Mouse (Mus musculus) embryonic facial prominence, embryonic 12.5 days (tissue): Measurements from ENCODE around the gene St6galnac3. TPM values are rescaled to one million over a fixed set of nuclear protein-coding genes. Genes with fewer than 3 reads are reported as not detected.

Experiments used
- ATAC-seq: fragments of 200-750 bp; cut with Nextera tagmentation; 2 replicates; pipeline ENCODE4 v1.8.0; 2017; ENCODE audit not compliant: insufficient number of reproducible peaks, insufficient read depth, low FRiP score, low TSS enrichment
- H3K27ac ChIP-seq: fragments of 300-500 bp; sonication (generic); 2 replicates; pipeline ENCODE4 v1.5.1; 2016; ENCODE audit warnings: mild to moderate bottlenecking
- H3K27me3 ChIP-seq: fragments of 300-500 bp; sonication (generic); 2 replicates; pipeline ENCODE4 v1.6.1; 2016; ENCODE audit warnings: mild to moderate bottlenecking, moderate library complexity
- H3K36me3 ChIP-seq: fragments of 300-500 bp; sonication (generic); 2 replicates; pipeline ENCODE4 v1.6.1; 2016; ENCODE audit warnings: mild to moderate bottlenecking
- H3K4me1 ChIP-seq: fragments of 300-500 bp; sonication (generic); 2 replicates; pipeline ENCODE4 v1.6.1; 2016
- H3K4me2 ChIP-seq: fragments of 300-500 bp; sonication (generic); replicated peaks from 2 replicates; pipeline ENCODE4 v1.6.1; 2016; ENCODE audit warnings: mild to moderate bottlenecking, moderate library complexity
- H3K4me3 ChIP-seq: fragments of 300-500 bp; sonication (generic); 2 replicates; pipeline ENCODE4 v1.5.1; 2016; ENCODE audit warnings: mild to moderate bottlenecking
- H3K9ac ChIP-seq: fragments of 300-500 bp; sonication (generic); 2 replicates; pipeline ENCODE4 v1.6.1; 2016; ENCODE audit warnings: mild to moderate bottlenecking, moderate library complexity
- H3K9me3 ChIP-seq: fragments of 300-500 bp; sonication (generic); 2 replicates; pipeline ENCODE4 v1.6.1; 2016; ENCODE audit warnings: mild to moderate bottlenecking, moderate library complexity
- WGBS: fragments of 180-500 bp; shearing (Covaris S2); methylation state at CpG from one replicate; pipeline ENCODE4 v1.1.7; 2016; 5-methylcytosine and 5-hydroxymethylcytosine counted together
- polyA plus RNA-seq: library from polyadenylated mRNA; unstranded; fragments of >200 nt; fragmentation: Nextera tagmentation; extraction: Ambion mirVana; gene quantifications from 2 replicates; pipeline ENCODE4 v1.2.1, GENCODE M21; 2016

St6galnac3 gene
- polyA plus RNA-seq, 1 experiment from 2014 or later: 70.2 TPM

GRCm38 (mm10) chr3:153749359-153749758 is 24.4 kb upstream of the St6galnac3 start:
- Histone ChIP-seq H3K4me1 (no peaks in the 10 kb centered on the region), H3K27me3 (no peaks in the 10 kb centered on the region), H3K9ac (no peak overlapping the region), H3K9me3 (no peaks in the 10 kb centered on the region), H3K27ac (no peak overlapping the region), H3K4me2 (no peak overlapping the region), H3K4me3 (no peak overlapping the region), H3K36me3 (no peaks in the 10 kb centered on the region)
- WGBS: 79% methylated on average over 6 of the region's 6 CpGs
- ATAC-seq: no peak

DNA sequence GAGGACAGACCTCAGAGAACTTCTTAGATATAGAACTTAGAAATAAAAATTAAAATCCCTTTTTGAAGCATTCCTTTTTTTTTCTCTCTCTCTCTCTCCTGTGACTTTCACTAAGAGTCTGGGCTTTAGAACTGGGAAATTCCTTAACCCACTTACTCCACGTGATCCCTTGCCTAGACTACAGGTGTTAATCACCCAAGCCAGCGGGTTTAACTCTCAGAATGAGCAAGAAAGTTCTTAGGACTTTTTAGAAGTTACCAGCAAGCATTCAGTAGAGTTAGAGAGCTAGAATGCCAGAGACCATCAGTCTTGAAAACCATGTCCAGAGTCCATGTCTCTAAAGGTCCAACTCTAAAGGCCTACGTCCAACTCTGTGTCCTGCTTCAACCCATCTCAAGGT is 23.3 kb upstream of the St6galnac3 start:
- no peak overlapping the region for H3K4me2 ChIP-seq
- ATAC-seq: no peak
- no peak overlapping the region for H3K9ac ChIP-seq
- no peak overlapping the region for H3K27ac ChIP-seq
- H3K4me3 ChIP-seq: no peak overlapping the region
- no peaks in the 10 kb centered on the region for H3K9me3 ChIP-seq
- no peaks in the 10 kb centered on the region for H3K4me1 ChIP-seq
- 91% methylated on average over 3 of the region's 3 CpGs for WGBS
- H3K36me3 ChIP-seq: no peaks in the 10 kb centered on the region
- no peaks in the 10 kb centered on the region for H3K27me3 ChIP-seq

- no peaks in the 10 kb centered on the region for H3K9me3 ChIP-seq
- H3K9ac ChIP-seq: no peak overlapping the region
- H3K4me1 ChIP-seq: no peaks in the 10 kb centered on the region; the same call in 1 of the 2 replicates
- no peak for ATAC-seq
- no peak overlapping the region for H3K4me3 ChIP-seq
- no peak overlapping the region for H3K4me2 ChIP-seq
- H3K27ac ChIP-seq: no peak overlapping the region
- 68% methylated on average over 3 of the region's 3 CpGs for WGBS
- no peaks in the 10 kb centered on the region for H3K36me3 ChIP-seq
- H3K27me3 ChIP-seq: no peaks in the 10 kb centered on the region
These were observed 20.1 kb upstream of the St6galnac3 start for GRCm38 (mm10) chr3:153745099-153745498.

DNA sequence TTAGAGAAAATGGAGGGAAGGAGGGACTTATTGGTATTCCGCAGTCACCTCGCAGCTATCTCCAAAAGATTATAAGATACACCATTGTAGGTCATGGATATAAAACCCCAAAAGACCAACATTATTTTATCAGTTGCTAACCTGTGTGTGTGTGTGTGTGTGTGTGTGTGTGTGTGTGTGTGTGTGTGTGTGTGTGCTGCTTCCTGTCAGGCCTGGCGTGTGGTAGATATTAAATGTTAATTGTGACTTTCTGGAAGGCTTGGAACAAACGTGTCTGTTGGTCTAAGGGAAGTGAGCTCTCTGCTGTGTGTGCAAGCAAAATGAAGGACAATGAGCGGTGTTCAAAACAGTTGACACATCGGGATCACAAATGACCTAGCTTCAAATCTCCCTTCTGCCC is 19.5 kb upstream of the St6galnac3 start:
- ATAC-seq: no peak
- WGBS: 84% methylated on average over 6 of the region's 6 CpGs
- Histone ChIP-seq H3K36me3 (no peaks in the 10 kb centered on the region), H3K4me1 (no peaks in the 10 kb centered on the region; the same call in 1 of the 2 replicates), H3K9me3 (no peaks in the 10 kb centered on the region), H3K4me2 (no peak overlapping the region), H3K9ac (no peak overlapping the region), H3K27ac (no peak overlapping the region), H3K27me3 (no peaks in the 10 kb centered on the region), H3K4me3 (no peak overlapping the region)

GRCm38 (mm10) chr3:153741800-153742199 is 16.8 kb upstream of the St6galnac3 start:
- Histone ChIP-seq H3K9ac (no peak overlapping the region), H3K4me3 (no peak overlapping the region), H3K36me3 (no peaks in the 10 kb centered on the region), H3K4me2 (no peak overlapping the region), H3K27me3 (no peaks in the 10 kb centered on the region), H3K9me3 (no peaks in the 10 kb centered on the region), H3K4me1 (peaks cover 16% of the 10 kb centered on the region; the same call in 1 of the 2 replicates), H3K27ac (no peak overlapping the region)
- WGBS: 90% methylated on average over 7 of the region's 7 CpGs
- no peak for ATAC-seq

DNA sequence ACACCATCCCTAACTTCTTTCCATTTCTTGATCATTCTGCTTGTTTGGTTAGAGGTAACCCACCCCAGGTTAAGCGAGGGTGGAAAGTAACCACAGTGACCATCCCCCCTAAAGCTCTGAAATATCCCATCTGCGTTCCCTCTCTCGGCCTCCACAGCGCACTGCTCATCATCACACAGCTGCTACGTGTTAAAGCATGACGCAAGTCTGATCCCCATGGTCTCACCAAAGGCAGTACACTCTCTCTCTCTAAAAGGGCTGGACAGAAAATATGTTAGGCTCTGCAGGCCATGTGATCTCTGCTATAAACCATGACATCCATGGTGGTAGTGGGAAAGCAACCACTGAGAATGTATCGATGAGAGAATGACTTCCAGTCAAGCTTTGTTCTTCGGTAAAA is 14.4 kb upstream of the St6galnac3 start:
- Histone ChIP-seq H3K27ac (peak overlapping the region; percentile 59; the same call in 1 of the 2 replicates), H3K27me3 (no peaks in the 10 kb centered on the region), H3K4me3 (no peak overlapping the region), H3K36me3 (no peaks in the 10 kb centered on the region), H3K9ac (no peak overlapping the region), H3K9me3 (no peaks in the 10 kb centered on the region), H3K4me2 (no peak overlapping the region), H3K4me1 (peaks cover 24% of the 10 kb centered on the region)
- ATAC-seq: peak; percentile 83
- 41% methylated on average over 8 of the region's 8 CpGs for WGBS

DNA sequence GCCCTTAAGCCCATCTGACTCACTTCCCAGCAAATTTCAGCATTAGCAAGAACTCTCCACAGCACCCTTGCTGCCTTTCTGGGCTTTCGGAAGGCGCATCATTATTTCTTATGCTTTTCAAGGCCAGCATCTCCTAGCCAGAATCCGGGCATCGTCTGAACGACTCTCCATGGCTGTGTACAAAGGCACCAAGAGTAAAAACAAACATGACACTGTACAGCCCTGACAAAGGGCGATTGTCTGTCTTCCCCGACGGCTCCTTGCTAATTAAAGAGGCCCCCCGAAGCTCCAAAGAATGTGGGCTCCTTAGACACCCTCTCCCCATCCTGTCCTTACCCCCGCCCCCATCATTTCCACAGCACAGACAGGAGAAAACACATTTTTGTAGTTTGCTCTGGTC is 13.4 kb upstream of the St6galnac3 start:
- Histone ChIP-seq H3K27ac (peak overlapping the region; percentile 59), H3K4me1 (peaks cover 24% of the 10 kb centered on the region), H3K27me3 (no peaks in the 10 kb centered on the region), H3K4me3 (no peak overlapping the region), H3K9ac (no peak overlapping the region), H3K36me3 (no peaks in the 10 kb centered on the region), H3K4me2 (no peak overlapping the region), H3K9me3 (no peaks in the 10 kb centered on the region)
- 28% methylated on average over 10 of the region's 10 CpGs for WGBS
- no peak for ATAC-seq

GRCm38 (mm10) chr3:153736756-153737280 is 11.8 kb upstream of the St6galnac3 start:
- no peak for ATAC-seq
- WGBS: 76% methylated on average over 16 of the region's 16 CpGs
- H3K4me1 ChIP-seq: peaks cover 34% of the 10 kb centered on the region

GRCm38 (mm10) chr3:153735796-153736549 is 11.0 kb upstream of the St6galnac3 start:
- H3K4me2 ChIP-seq: no peak overlapping the region
- H3K4me3 ChIP-seq: no peak overlapping the region
- H3K27ac ChIP-seq: no peak overlapping the region
- WGBS: 73% methylated on average over 13 of the region's 13 CpGs
- H3K9me3 ChIP-seq: no peaks in the 10 kb centered on the region
- peaks cover 35% of the 10 kb centered on the region for H3K4me1 ChIP-seq
- no peak overlapping the region for H3K9ac ChIP-seq
- H3K27me3 ChIP-seq: no peaks in the 10 kb centered on the region
- ATAC-seq: no peak
- H3K36me3 ChIP-seq: no peaks in the 10 kb centered on the region

More at GRCm38 (mm10) chr3:153736756-153737280, 11.8 kb upstream of the St6galnac3 start:
- Histone ChIP-seq H3K4me2 (no peak overlapping the region), H3K27me3 (no peaks in the 10 kb centered on the region), H3K9me3 (no peaks in the 10 kb centered on the region), H3K27ac (no peak overlapping the region), H3K4me3 (no peak overlapping the region), H3K36me3 (no peaks in the 10 kb centered on the region), H3K9ac (no peak overlapping the region)

DNA sequence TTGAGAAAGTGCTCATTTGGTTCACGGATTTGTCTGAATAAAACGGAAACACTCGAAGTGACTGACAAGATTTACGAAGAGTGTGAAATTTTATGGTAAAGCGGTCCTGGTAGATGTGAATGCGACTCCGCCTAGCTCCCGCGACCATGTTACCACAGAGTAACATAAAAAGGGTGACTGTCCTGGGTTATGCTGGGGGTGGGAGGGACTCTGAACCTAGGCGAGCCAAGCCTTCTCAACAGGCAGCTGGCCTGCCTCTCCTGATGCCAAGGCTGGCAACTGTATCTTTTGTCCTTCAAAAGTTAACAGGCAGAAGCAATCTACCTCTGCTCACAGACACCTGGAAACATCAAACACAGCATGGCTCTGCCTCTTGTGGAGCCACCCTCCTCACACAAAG is 9.8 kb upstream of the St6galnac3 start:
- Histone ChIP-seq H3K4me1 (peaks cover 35% of the 10 kb centered on the region), H3K9ac (no peak overlapping the region), H3K4me2 (no peak overlapping the region), H3K27ac (no peak overlapping the region), H3K27me3 (no peaks in the 10 kb centered on the region), H3K36me3 (no peaks in the 10 kb centered on the region), H3K9me3 (no peaks in the 10 kb centered on the region), H3K4me3 (no peak overlapping the region)
- 70% methylated on average over 10 of the region's 10 CpGs for WGBS
- ATAC-seq: no peak

DNA sequence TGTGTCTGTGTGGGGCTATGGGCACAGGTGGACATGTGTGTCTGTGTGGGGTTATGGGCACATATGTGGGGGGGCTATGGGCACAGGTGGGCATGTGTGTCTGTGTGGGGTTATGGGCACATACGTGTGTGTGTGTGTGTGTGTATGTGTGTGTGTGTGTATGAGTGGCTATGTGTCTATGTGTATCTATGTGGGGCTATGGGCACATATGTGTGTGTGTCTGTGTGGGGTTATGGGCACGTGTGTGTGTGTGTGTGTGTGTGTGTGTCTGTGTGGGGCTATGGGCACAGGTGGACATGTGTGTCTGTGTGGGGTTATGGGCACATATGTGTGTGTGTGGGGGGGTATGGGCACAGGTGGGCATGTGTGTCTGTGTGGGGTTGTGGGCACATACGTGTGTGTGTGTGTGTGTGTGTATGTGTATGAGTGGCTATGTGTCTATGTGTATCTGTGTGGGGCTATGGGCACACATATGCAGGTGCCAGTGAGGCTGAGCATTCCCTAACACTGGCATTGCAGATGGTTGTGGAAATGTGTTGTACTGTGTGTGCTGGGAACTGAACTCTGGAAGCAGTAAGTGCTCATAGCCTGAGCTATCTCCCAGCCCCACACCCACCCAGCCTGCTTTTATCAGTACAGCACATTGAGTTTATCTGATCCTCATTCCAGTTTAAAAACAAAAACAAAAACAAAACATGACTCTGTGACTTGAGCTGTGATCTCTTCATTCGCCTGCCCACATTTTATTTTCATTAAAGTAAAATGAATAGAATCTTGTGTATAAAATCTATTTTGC is 8.6 kb upstream of the St6galnac3 start:
- Histone ChIP-seq H3K27ac (no peak overlapping the region), H3K4me2 (no peak overlapping the region), H3K4me3 (no peak overlapping the region), H3K36me3 (no peaks in the 10 kb centered on the region), H3K4me1 (peaks cover 28% of the 10 kb centered on the region), H3K27me3 (no peaks in the 10 kb centered on the region), H3K9me3 (no peaks in the 10 kb centered on the region), H3K9ac (no peak overlapping the region)
- 0 out of 2 replicates have a peak, but pooled peaks have one; percentile 56 for ATAC-seq
- 80% methylated on average over 4 of the region's 4 CpGs for WGBS

GRCm38 (mm10) chr3:153732749-153733148 is 7.8 kb upstream of the St6galnac3 start:
- ATAC-seq: no peak
- Histone ChIP-seq H3K4me3 (no peak overlapping the region), H3K27ac (no peak overlapping the region), H3K36me3 (no peaks in the 10 kb centered on the region), H3K9me3 (no peaks in the 10 kb centered on the region), H3K4me1 (peaks cover 22% of the 10 kb centered on the region), H3K4me2 (no peak overlapping the region), H3K27me3 (no peaks in the 10 kb centered on the region), H3K9ac (no peak overlapping the region)
- 36% methylated on average over 6 of the region's 6 CpGs for WGBS
